Mouse (Mus musculus) cerebellum, adult (tissue): ENCODE data around the gene Tbca.

ENCODE experiments used
- ATAC-seq: cut with Nextera tagmentation; 2 replicates; pipeline ENCODE4 v1.9.2; 2017; ENCODE audit warnings: mild to moderate bottlenecking, moderate library complexity, mixed read lengths; ENCODE audit not compliant: insufficient number of reproducible peaks, low FRiP score, low TSS enrichment

Tbca gene

GRCm38 (mm10) chr13:94843236-94843635, 54.5 kb downstream of the Tbca start:
- ATAC-seq, result no peak

DNA sequence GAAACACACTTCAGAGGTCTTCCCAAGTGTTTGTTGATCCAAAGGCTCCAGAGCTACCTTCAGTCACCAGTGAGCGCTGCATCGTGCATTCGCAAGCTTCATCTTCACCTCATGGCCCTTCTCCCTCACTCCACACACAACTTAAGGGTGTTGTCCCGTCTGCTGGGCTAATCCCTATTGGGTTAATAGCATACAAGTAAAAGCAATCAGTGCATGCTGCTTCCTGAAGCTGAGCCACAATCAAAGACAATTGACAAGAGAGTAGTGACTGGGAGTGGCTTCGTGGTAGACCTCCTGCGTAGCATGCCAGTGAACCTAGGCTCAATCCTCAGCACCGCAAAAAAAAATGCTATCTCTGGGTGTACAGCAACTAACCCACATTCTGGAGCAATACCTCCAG, 59.2 kb downstream of the Tbca start:
- ATAC-seq, result no peak

GRCm38 (mm10) chr13:94849351-94849750, 60.6 kb downstream of the Tbca start:
- no peak for ATAC-seq

DNA sequence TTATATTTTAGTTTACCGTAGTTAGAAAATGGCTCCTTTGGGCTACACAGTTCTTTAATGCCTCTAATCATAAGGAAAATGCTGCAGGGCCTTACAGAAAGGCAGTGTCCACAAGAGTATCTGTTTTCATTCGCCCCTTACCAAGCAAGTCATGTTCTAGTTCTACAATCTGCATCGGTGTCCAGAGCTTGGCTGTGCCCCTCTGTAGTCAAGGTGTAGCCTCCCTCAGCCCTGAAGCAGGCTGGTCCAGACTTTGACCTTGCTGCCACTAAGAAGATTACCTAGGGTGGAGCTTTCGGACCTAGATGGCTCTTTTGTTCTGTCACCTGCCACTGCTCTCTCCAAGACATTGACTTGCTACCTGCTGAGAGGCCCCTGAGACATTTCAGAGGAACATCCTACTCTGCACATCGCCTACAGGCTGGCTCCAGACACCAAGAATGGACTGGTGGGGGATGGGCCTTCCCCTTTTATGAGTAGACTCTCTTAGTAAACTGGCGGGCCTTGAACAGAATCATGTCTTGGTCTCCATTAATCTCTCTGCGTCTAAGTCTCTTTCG, 69.4 kb downstream of the Tbca start:
- no peak for ATAC-seq

DNA sequence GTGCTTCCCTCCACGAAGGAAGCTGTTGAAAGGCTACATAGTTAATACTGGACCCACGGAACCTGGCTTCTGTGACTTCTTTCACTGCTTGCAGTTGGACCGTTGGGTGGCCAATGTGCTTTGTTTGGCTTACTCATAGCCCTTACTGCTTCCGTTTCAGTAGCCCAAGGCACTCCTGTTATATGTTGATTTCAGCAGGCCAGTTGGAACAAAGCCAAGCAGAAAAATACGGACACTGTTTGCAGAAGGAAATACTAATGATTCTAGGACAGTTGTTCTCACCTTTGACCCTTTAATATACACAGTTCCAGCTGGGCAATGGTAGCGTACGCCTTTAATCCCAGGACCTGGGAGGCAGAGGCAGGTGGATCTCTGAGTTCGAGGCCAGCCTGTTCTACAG, 70.5 kb downstream of the Tbca start:
- ATAC-seq, result no peak

GRCm38 (mm10) chr13:94862491-94863230, 74.0 kb downstream of the Tbca start:
- ATAC-seq, result no peak

GRCm38 (mm10) chr13:94866906-94867305, 78.2 kb downstream of the Tbca start:
- ATAC-seq, result no peak

GRCm38 (mm10) chr13:94867772-94868171, 79.1 kb downstream of the Tbca start:
- ATAC-seq, result no peak

- ATAC-seq, result 0 out of 2 replicates have a peak, but pooled peaks have one; percentile 18
These were observed 79.8 kb downstream of the Tbca start for GRCm38 (mm10) chr13:94868478-94868950.

GRCm38 (mm10) chr13:94869541-94869940, 80.8 kb downstream of the Tbca start:
- no peak for ATAC-seq

DNA sequence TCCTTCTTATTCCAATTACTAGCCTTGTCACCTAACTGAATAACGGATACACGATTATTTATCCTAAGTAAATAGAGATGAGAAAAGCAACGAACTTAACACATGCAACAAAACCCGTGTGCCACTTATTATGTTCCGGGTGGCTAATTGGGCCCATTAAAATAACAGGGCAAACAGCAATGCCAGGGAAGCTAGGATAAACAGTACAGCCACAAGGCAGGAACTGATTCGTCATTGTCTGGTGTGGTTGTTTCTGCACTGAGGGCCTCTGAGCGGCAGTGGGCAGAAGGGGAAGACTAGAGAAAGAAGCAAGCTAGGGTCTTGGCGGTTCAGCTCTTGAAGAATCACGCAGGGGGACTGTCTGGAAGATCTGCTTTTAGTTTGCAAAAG, 81.4 kb downstream of the Tbca start:
- no peak for ATAC-seq

DNA sequence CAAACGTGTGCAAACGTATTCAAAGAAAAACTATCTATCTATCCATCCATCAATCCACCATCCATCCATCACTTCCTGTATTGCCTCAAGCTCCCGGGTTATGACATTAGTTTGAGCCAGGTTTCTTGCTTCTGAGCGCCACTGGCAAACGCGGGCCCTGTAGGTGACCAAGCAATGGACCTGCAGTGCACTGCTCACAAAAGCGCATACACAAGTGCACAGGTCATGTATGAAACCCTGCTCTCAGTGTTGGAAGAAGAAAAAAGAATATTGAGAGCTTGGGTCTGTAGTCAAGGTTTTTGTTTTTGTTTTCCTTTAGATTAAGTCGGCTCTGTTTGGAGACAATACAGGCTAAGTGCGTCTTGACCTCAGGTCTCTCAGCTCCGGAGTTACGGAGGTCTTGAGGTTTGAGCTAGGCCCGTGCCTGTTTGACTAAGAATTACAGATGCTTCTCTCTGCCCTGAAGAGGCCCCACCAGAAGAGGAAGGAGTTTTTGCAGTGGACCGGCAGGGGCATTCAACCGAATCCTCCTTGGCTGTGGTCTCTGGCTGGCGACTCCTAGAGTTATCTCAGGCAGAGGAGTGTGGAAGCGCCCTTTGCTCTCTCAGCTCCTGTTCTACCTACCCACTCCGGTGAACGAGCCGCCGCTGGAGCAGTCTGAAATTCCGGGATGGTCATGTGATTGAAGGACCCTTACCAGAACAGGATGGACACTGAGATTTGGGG, 81.9 kb downstream of the Tbca start:
- ATAC-seq, result no peak

DNA sequence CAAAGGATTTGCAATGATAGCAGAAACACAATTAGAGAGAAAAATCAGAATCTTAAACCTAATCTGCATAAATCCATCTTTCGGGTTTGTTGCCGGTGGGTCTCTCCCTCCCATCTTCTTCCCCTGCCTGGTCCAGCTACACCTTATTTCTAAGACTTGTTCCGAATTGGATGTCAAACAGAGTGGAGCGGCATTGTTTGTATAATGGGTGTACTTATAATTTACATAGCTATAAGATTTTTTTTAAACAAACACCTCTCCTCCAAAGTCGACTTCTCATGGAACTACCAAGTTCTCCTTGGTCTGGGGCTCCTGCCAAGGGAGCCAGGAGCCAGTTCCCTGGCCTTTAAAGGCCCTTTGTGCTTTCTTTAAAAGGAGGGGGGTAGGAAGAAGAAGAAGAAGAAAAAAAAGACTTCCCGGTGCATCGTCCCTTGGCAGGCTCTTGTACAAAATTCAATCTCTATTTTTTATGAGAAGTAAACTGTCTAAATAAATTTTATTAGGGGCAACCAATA, 83.2 kb downstream of the Tbca start:
- no peak for ATAC-seq

GRCm38 (mm10) chr13:94872439-94872838, 83.7 kb downstream of the Tbca start:
- ATAC-seq, result no peak

DNA sequence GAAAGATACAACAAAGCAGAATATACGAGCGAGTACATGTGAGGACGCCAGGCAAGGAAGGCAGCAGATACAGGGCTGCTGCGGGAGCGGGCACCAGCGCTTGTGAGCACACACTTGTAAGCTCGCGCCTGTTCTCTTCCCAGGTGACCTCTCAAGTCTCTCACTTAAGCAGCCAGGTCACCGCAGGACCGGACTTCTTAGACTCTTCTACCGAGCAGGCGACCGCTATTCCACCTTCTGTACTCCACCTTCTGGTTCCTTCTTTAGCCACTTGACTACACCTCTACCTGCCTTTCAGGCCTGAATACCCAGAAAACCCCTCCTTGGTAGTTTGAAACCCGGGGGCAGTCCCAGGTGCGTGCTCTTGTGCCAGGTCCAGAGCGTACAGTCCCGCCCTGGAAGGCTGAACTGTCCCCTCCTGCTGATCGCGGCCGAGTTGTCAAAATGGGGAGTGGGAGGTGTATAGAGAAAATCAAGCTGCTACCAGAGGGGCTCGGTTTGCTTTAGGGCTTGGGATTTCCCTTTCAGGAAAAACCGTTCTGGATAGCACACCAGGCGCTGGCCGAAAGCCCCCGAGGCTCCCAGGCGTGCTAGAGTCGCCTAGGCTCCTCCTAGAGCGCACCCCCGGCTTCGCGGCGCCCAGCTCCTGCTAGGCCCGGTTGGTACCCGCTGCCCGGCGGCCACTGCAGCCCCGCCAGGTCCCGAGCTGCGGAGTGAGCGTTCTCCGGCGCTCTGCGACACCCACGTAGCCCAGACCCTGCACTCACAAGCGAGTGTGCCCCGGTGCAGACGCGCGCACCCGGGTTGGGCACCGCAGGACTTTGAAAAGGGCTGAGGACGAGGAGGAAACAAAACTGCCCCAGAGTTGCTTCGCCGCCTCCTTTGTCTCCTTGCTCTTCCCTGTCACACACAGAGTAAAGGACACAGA, 84.7 kb downstream of the Tbca start:
- ATAC-seq, result no peak

GRCm38 (mm10) chr13:94874039-94874425, 85.3 kb downstream of the Tbca start:
- ATAC-seq, result no peak

GRCm38 (mm10) chr13:94874656-94875395, 86.1 kb downstream of the Tbca start:
- ATAC-seq, result no peak

DNA sequence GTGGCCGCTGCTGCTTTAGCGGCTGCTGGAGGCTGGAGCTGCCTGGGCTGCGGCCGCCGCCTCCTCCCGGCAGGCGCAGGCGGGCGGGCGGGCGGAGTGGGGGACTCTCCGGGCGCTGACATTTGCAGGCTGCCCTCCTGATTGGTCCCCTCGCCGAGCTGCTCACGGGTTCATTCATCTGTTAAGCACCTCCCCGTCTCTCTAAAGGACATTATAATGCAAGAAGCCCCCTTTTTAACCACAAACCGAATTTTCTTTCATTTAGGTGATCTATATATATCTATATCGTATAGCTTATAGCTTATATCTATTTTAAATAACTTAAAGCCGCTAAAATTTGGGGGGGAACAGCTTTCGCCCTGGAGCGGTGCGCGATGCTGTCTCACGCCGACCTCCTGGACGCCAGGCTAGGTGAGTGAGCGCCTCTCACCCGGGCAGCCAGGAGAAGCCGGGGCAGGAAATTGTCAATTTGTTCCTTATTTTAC, 86.7 kb downstream of the Tbca start, which contains the start of gene Otp:
Otp (plus strand) TSS at position 207 of the 485 bp plus-strand sequence.
- ATAC-seq, result no peak
